Mouse (Mus musculus): ENCODE results near the gene Agfg2. TPM values are rescaled to one million over a fixed set of nuclear protein-coding genes. Genes with fewer than 3 reads are reported as not detected.

Gene Agfg2
- polyA plus RNA-seq, 1 experiment from 2014 or later: 19.3 TPM

- H3K36me3 ChIP-seq: peaks cover 14% of the 10 kb centered on the region
- H3K27ac ChIP-seq: no peak overlapping the region
- H3K9ac ChIP-seq: no peak overlapping the region
- peaks cover 34% of the 10 kb centered on the region for H3K27me3 ChIP-seq
- no peaks in the 10 kb centered on the region for H3K9me3 ChIP-seq (replicated peaks)
- H3K4me2 ChIP-seq: no peak overlapping the region
- peaks cover 35% of the 10 kb centered on the region for H3K4me1 ChIP-seq (replicated peaks)
- H3K4me3 ChIP-seq: no peak overlapping the region
- ATAC-seq (replicated peaks; ENCODE audit: insufficient number of reproducible peaks, insufficient read depth, low FRiP score, low read depth): no peak
- WGBS: 41% methylated on average over 19 of the region's 19 CpGs
These were observed 40.0 kb downstream of the Agfg2 start for GRCm38 (mm10) chr5:137644484-137644883.

- WGBS: 51% methylated on average over 4 of the region's 4 CpGs
- peaks cover 24% of the 10 kb centered on the region for H3K36me3 ChIP-seq
These were observed 41.6 kb downstream of the Agfg2 start for GRCm38 (mm10) chr5:137642886-137643285.

GRCm38 (mm10) chr5:137641054-137641453, 43.5 kb downstream of the Agfg2 start, which contains the start of gene Sap25:
Gene Sap25 (plus strand): TSS chr5:137641334.
- WGBS: 85% methylated on average over 19 of the region's 19 CpGs
- ATAC-seq (replicated peaks; ENCODE audit: insufficient number of reproducible peaks, insufficient read depth, low FRiP score, low read depth): no peak
- no peak within 1 kb of the TSS for H3K4me3 ChIP-seq
- no peak within 1 kb of the TSS for H3K27ac ChIP-seq
- H3K36me3 ChIP-seq: peaks cover 42% of the 10 kb centered on the region
- H3K9ac ChIP-seq: no peak within 1 kb of the TSS
- H3K4me1 ChIP-seq (replicated peaks): peaks cover 24% of the 10 kb centered on the region
- peaks cover 29% of the 10 kb centered on the region for H3K27me3 ChIP-seq
- H3K4me2 ChIP-seq: no peak within 1 kb of the TSS
- H3K9me3 ChIP-seq (replicated peaks): no peaks in the 10 kb centered on the region

More at GRCm38 (mm10) chr5:137642886-137643285, 41.6 kb downstream of the Agfg2 start:
- ATAC-seq (replicated peaks; ENCODE audit: insufficient number of reproducible peaks, insufficient read depth, low FRiP score, low read depth): no peak
- Histone ChIP-seq H3K4me2 (no peak overlapping the region), H3K9ac (no peak overlapping the region), H3K27me3 (peaks cover 34% of the 10 kb centered on the region), H3K27ac (no peak overlapping the region), H3K9me3 (replicated peaks) (no peaks in the 10 kb centered on the region), H3K4me3 (no peak overlapping the region), H3K4me1 (replicated peaks) (peaks cover 27% of the 10 kb centered on the region)

- WGBS: 69% methylated on average over 7 of the region's 7 CpGs
- Histone ChIP-seq H3K4me2 (no peak overlapping the region), H3K9me3 (replicated peaks) (no peaks in the 10 kb centered on the region), H3K4me3 (no peak overlapping the region), H3K36me3 (peaks cover 52% of the 10 kb centered on the region), H3K27ac (no peak overlapping the region), H3K9ac (no peak overlapping the region), H3K4me1 (replicated peaks) (peaks cover 11% of the 10 kb centered on the region), H3K27me3 (peaks cover 15% of the 10 kb centered on the region)
- no peak for ATAC-seq (replicated peaks; ENCODE audit: insufficient number of reproducible peaks, insufficient read depth, low FRiP score, low read depth)
These were observed 45.1 kb downstream of the Agfg2 start for GRCm38 (mm10) chr5:137639472-137639871.

GRCm38 (mm10) chr5:137633397-137634084, 51.0 kb downstream of the Agfg2 start:
- 65% methylated on average over 12 of the region's 12 CpGs for WGBS
- peaks cover 26% of the 10 kb centered on the region for H3K4me1 ChIP-seq (replicated peaks)
- peaks cover 43% of the 10 kb centered on the region for H3K36me3 ChIP-seq
- H3K4me3 ChIP-seq: no peak overlapping the region
- no peak overlapping the region for H3K27ac ChIP-seq
- H3K9ac ChIP-seq: no peak overlapping the region
- no peak overlapping the region for H3K4me2 ChIP-seq
- no peaks in the 10 kb centered on the region for H3K27me3 ChIP-seq
- ATAC-seq (replicated peaks; ENCODE audit: insufficient number of reproducible peaks, insufficient read depth, low FRiP score, low read depth): no peak
- H3K9me3 ChIP-seq (replicated peaks): no peaks in the 10 kb centered on the region

GRCm38 (mm10) chr5:137631591-137631990, 52.9 kb downstream of the Agfg2 start:
- 39% methylated on average over 4 of the region's 4 CpGs for WGBS
- peak overlapping the region; percentile 93 for H3K4me3 ChIP-seq
- no peaks in the 10 kb centered on the region for H3K27me3 ChIP-seq
- no peaks in the 10 kb centered on the region for H3K9me3 ChIP-seq (replicated peaks)
- peak overlapping the region; percentile 34; the same call in 1 of the 2 replicates for H3K9ac ChIP-seq
- ATAC-seq (replicated peaks; ENCODE audit: insufficient number of reproducible peaks, insufficient read depth, low FRiP score, low read depth): no peak
- peak overlapping the region; percentile 94 for H3K27ac ChIP-seq
- H3K36me3 ChIP-seq: peaks cover 24% of the 10 kb centered on the region
- H3K4me2 ChIP-seq: peak overlapping the region; percentile 89
- peaks cover 34% of the 10 kb centered on the region for H3K4me1 ChIP-seq (replicated peaks)

GRCm38 (mm10) chr5:137631171-137631570, 53.4 kb downstream of the Agfg2 start:
- H3K27me3 ChIP-seq: no peaks in the 10 kb centered on the region
- no peaks in the 10 kb centered on the region for H3K9me3 ChIP-seq (replicated peaks)
- peak overlapping the region; percentile 89 for H3K4me2 ChIP-seq
- peak overlapping the region; percentile 93 for H3K4me3 ChIP-seq
- WGBS: 50% methylated on average over 9 of the region's 9 CpGs
- no peak for ATAC-seq (replicated peaks; ENCODE audit: insufficient number of reproducible peaks, insufficient read depth, low FRiP score, low read depth)
- H3K36me3 ChIP-seq: peaks cover 19% of the 10 kb centered on the region
- peaks cover 34% of the 10 kb centered on the region for H3K4me1 ChIP-seq (replicated peaks)
- peak overlapping the region; percentile 94 for H3K27ac ChIP-seq
- H3K9ac ChIP-seq: peak overlapping the region; percentile 34

GRCm38 (mm10) chr5:137630602-137631001, 53.9 kb downstream of the Agfg2 start:
- peaks cover 14% of the 10 kb centered on the region for H3K36me3 ChIP-seq
- peak overlapping the region; percentile 93 for H3K4me3 ChIP-seq
- H3K4me2 ChIP-seq: peak overlapping the region; percentile 89
- peaks cover 34% of the 10 kb centered on the region for H3K4me1 ChIP-seq (replicated peaks)
- 32% methylated on average over 3 of the region's 3 CpGs for WGBS
- H3K27ac ChIP-seq: peak overlapping the region; percentile 94
- H3K27me3 ChIP-seq: no peaks in the 10 kb centered on the region
- peak overlapping the region; percentile 88 for H3K9ac ChIP-seq
- H3K9me3 ChIP-seq (replicated peaks): no peaks in the 10 kb centered on the region
- no peak for ATAC-seq (replicated peaks; ENCODE audit: insufficient number of reproducible peaks, insufficient read depth, low FRiP score, low read depth)

- peak overlapping the region; percentile 93 for H3K4me3 ChIP-seq
- no peaks in the 10 kb centered on the region for H3K9me3 ChIP-seq (replicated peaks)
- peaks cover 8% of the 10 kb centered on the region; the same call in 1 of the 2 replicates for H3K36me3 ChIP-seq
- ATAC-seq (replicated peaks; ENCODE audit: insufficient number of reproducible peaks, insufficient read depth, low FRiP score, low read depth): no peak
- WGBS: 10% methylated on average over 6 of the region's 6 CpGs
- H3K4me1 ChIP-seq (replicated peaks): peaks cover 34% of the 10 kb centered on the region
- no peaks in the 10 kb centered on the region for H3K27me3 ChIP-seq
- H3K4me2 ChIP-seq: peak overlapping the region; percentile 89
- H3K27ac ChIP-seq: peak overlapping the region; percentile 94
- peak overlapping the region; percentile 88 for H3K9ac ChIP-seq
These were observed 54.5 kb downstream of the Agfg2 start for GRCm38 (mm10) chr5:137629906-137630545.

GRCm38 (mm10) chr5:137629306-137629721, 55.2 kb downstream of the Agfg2 start:
- Histone ChIP-seq H3K27me3 (no peaks in the 10 kb centered on the region), H3K9me3 (replicated peaks) (no peaks in the 10 kb centered on the region), H3K4me3 (peak overlapping the region; percentile 93), H3K4me1 (replicated peaks) (peaks cover 34% of the 10 kb centered on the region), H3K4me2 (peak overlapping the region; percentile 89), H3K36me3 (peaks cover 8% of the 10 kb centered on the region; the same call in 1 of the 2 replicates), H3K27ac (peak overlapping the region; percentile 94), H3K9ac (peak overlapping the region; percentile 88)
- under 1% methylated on average over 23 of the region's 23 CpGs for WGBS
- ATAC-seq (replicated peaks; ENCODE audit: insufficient number of reproducible peaks, insufficient read depth, low FRiP score, low read depth): peak; percentile 11

- peaks cover 2% of the 10 kb centered on the region; the same call in 1 of the 2 replicates for H3K36me3 ChIP-seq
- ATAC-seq (replicated peaks; ENCODE audit: insufficient number of reproducible peaks, insufficient read depth, low FRiP score, low read depth): peak; percentile 97
- H3K27me3 ChIP-seq: no peaks in the 10 kb centered on the region
- under 1% methylated on average over 46 of the region's 46 CpGs for WGBS
- H3K4me2 ChIP-seq: peak within 1 kb of the TSS; percentile 89
- peaks cover 34% of the 10 kb centered on the region for H3K4me1 ChIP-seq (replicated peaks)
- peak within 1 kb of the TSS; percentile 94 for H3K27ac ChIP-seq
- H3K9me3 ChIP-seq (replicated peaks): no peaks in the 10 kb centered on the region
- H3K9ac ChIP-seq: peak within 1 kb of the TSS; percentile 88
- H3K4me3 ChIP-seq: peak within 1 kb of the TSS; percentile 93
These were observed 55.8 kb downstream of the Agfg2 start, which contains the start of the genes Fbxo24, Lrch4 and Gm20605 for GRCm38 (mm10) chr5:137628498-137629305. Gene Fbxo24 (minus strand): TSS chr5:137629002. Gene Lrch4 (plus strand): TSS chr5:137629121. Gene Gm20605 (plus strand): TSS chr5:137629175.

Data from heart, embryonic 15.5 days (tissue).